Mouse (Mus musculus) retina, adult 2 months (tissue): ENCODE results near the gene Matn4.

Experiments
- DNase-seq: peaks from one replicate; pipeline ENCODE4 v3.0.0-alpha.2; 2012; ENCODE audit warnings: low read depth, low spot score

Gene Matn4

DNA sequence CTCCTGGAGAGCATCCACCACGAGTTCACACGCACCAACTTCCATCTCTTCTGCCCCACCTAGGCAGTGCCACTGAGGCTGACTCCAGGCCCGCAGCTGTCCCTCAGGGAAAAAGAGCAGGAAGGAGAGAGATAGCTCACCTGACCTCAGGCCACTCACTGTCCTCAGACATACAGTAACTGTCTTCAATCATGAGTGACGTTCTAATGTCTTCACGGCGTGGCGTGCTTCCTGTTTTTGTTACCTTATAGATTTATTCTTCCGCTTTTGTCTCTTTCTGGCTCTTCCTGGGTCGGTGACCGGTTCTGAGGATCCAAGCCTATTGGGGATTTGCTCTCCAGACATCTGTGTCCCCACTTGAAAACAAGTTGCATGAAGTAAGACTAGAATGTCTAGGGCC is 9.6 kb upstream of the Matn4 start:
- DNase-seq = no peak

DNA sequence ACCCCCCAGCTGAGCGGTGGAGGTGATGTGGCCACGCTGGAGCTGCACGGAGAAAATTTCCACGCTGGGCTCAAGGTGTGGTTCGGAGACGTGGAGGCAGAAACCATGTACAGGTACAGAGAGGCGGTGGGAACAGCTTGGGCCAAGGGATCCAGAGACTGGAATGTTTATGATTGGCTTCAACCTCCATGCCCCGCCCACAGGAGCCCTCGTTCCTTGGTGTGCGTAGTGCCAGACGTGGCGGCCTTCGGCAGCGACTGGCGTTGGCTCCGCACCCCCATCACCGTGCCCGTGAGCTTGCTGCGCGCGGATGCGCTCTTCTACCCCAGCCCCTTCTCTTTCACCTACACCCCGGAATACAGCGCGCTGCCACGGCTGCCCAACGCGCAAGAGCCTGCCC is 9.2 kb upstream of the Matn4 start:
- DNase-seq = no peak

DNA sequence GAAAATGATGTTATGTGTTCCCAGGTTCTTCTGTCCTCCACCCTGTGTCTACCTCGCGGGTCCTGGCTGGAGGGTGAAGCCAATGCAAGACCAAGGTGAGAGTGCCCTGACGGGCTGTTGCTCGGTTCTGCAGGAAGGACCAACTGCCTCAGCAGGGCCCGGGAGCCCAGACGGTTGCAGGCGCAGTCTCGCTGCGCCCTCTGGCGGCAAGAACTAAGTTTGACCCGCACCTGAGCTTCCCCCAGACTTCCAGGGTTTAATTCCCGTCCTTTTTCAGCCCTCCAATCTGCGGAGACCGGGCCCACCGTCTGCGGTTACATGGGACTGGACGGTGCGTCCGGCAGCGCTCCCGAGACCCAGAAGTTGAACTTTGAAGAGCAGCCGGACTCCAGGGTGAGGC is 2.7 kb upstream of the Matn4 start:
- DNase-seq = no peak

DNA sequence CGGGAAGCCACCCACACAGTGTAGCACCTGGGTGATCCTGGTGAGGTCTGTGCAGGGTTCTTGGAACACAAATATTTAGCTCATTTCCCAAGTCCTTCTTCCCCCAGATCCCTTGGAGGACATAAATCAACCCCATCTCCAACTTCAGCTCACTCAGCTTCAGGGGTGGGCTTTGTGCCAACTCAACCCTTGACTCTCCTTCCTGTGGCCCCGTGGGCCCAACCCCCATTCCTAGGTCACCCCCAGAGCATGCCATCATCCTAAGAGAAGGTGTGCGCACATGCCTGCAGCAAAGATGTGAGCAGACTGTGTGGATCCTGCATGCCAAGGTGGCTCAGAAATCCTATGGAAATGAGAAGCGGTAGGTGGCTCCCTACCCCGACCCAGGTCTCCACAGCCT is 559 bp upstream of the Matn4 start:
- no peak for DNase-seq

DNA sequence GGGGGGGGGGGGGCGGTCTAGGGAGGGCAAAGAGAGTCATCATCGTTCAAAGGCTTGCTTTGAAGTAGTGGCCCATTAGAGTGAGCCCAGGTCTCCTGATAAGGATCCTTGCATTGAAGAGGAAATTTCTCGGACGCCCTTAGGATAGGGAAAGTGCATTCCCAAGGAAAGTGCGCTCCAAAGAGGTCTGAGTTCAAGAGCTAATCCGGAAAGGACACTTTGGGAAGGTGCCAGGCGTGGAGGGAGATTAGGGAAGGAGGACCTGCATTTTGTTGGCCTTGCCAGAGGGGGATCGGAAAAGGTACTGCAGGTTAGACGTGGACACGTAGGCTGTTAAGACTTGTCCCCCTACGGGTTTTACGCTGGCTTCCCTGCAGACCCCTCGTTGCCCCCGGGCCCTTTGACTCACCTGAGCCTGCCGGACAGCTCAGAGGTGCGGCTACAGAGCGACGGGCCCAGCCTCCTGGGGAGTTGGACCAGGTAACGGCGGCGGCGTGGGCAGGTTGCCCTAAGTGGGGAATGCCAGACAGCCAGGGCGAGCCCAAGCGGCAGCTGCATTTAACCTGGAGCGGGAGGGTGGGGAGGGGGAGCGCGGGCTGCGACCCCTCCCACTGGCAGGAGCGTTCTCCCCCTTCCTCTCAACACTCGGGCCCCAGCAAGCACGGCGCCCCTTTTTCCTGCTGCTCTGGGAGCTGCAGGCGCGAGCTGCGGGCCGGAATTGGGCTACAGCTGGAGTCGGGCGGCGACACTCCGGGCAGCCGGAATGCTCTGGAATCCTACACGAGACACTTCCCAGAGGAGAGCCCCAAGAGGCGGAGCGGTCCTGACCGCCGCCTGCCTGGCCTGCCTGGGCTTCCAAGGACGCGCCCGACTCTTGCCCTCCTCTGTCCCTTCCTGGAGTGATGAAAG is 624 bp downstream of the Matn4 start:
- no peak for DNase-seq

DNA sequence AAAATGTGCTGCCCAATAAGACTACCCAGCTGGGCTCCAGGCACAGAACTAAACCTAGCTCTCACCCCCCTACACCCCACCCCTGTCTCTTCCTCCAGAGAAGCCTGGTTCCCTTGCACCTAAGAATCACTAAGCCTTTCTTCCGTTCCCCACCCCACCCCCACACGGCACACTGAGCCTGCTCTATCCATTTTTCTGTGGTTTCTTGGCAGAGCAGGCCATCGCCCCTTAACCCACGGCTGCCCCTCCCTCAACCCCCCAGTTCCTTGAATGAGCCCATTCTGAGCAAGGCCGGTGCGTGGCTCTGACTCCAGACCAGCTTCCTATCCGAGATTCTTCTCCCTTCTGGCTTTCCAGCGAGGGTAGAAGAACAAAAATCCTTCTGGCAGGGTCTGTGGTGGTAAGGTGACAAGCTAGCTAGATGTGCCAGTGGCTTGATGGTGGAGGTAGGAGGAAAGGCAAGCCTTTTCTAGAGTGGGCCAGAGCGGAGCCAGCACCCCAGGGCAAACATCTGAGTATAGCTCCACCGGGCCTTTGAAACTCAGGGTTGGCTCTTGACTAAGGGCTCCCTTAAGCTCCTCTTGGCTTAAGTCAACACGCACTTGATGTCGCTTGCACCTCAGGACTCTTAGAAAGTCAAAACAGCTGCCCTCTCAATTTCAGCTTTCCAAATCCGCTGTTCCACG is 1.4 kb downstream of the Matn4 start:
- DNase-seq = no peak

DNA sequence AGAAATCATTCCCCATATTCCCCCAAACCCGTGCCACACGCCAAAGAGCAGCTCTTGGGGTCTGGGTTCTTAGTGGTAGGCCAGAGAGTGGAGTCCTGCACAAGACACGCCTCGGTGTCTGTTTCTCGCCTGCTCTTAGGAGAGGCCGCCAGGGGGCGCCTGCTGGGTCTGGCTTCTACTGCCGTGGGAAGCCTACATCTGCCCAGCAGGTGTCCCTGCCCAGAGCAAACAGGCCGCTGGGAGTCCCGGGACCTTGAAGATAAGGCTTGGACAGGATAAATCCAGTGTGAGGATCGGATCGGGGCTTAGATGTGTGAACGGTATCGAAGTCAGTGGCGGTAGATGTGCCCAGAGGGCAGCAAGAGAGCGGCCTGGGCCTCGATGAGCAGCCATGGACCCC is 2.1 kb downstream of the Matn4 start, which contains the start of gene Rbpjl:
Rbpjl (plus strand) TSS at position 236 of the 400 bp plus-strand sequence.
- peak; percentile 66 for DNase-seq

DNA sequence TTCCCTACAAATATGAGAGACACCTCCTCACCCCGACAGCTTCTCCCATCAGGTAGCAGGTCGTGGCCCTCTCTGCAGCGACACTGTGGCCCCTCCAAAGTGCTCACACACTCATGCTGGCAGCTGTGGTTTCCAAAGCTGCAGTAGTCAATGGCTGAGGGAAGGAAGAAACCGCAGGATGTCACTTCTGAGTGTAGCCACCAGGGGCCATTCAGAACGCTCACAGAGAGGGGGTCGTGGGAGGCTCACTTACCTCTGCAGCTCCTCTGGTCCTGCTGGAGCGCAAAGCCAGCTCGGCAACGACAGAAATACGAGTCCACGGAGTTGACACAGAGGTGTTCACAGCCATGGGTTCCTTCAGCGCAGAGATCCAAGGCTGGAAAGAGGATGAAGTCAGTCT is 8.0 kb downstream of the Matn4 start:
- no peak for DNase-seq

DNA sequence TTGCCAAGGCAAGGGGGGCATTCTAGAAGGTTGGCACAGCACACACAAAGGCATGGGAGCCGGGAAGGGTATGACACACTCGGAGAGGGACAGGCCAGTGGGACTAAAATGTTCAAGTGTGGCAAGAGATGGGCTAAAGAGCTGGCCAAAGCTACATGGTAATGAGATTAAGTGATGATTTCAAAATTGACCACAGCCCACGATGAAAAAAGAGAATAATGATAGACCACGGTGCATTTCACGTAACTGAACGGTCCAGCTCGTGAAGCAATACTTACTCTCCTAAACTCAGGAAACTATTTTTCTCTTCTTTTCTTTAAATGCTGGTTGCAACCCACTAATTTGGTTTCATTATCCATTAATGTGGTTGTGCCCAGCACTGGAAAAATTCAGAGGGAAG is 8.9 kb downstream of the Matn4 start:
- DNase-seq = no peak

DNA sequence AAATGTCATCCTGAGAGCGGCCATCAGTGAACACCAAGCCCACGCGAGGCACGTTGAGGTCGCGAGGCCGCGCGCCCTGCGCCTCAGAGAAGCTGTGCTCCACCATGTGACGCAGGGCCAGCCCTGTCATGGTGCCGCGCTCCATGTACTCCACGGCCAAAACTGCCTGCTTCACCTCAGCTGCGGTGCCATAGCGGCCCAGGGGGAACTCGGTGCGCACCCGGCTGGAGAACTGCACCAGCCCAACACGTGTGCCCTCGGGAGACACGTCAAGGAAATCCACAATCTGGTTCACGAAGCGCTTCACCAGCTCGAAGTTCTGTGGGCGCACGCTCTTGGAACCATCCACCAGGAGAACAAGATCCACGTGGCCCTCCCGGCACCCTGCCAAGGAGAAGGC is 11.8 kb downstream of the Matn4 start:
- no peak for DNase-seq

DNA sequence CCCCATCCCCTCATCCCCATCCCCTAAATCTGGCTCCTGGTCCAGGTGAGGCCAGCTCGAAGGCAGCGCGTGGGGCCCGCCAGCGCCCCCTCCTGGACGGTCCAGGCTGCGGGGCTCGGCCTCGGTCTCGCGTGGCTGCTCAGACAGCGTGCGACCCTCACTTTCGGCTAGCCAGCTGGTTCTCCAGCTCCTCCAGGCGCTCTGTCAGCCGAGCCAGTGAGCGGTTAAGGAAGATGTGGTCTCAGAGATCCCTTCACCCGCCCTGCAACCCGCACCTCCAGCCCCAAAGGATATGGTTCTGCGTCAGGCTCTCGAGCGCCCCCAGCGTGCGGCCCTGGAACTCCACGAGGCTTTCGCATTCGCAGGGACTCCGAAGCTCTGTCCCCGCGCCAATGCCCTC is 15.5 kb downstream of the Matn4 start:
- DNase-seq = peak; percentile 33

DNA sequence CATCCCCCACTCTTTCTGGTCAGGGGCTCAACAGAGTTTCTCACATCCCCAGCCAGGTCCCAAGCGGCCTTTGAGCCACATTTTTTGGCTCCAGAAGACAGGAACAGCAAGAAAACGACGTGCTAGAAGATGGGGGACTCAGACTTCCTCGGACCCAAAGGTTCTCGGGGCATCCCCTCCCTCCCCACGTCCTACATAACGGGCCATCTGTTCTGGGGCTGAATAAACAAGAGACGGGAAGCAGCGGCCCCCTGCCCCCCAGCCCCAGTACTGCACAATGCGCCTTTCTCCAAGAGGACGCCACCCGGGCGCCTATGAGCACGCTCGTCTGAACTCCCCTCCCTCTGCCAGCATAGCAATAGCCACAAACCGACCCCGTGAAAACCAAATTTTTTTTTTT is 15.9 kb downstream of the Matn4 start, which contains the start of gene Slpi:
Slpi (minus strand) TSS at position 76 of the 400 bp plus-strand sequence.
- DNase-seq = no peak

DNA sequence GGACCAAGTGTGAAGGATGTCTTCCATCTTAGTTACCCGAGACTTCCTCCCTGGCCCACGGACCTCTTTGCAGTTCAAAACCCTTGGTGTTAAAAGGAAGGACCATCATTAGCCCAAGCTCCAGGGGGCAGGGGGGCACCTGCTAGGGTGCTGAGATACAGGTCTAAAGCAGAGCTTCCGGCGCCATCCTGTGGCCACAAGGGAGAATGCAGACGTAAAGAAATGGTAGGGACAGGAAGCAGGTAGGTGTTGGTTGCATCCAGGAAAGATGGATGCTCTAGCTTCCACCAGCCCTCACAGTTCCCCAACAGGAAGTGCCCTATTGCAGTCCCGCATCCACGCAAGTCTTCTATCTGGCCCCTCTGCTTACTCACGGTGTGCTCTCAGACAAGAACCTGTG is 18.0 kb downstream of the Matn4 start:
- no peak for DNase-seq

DNA sequence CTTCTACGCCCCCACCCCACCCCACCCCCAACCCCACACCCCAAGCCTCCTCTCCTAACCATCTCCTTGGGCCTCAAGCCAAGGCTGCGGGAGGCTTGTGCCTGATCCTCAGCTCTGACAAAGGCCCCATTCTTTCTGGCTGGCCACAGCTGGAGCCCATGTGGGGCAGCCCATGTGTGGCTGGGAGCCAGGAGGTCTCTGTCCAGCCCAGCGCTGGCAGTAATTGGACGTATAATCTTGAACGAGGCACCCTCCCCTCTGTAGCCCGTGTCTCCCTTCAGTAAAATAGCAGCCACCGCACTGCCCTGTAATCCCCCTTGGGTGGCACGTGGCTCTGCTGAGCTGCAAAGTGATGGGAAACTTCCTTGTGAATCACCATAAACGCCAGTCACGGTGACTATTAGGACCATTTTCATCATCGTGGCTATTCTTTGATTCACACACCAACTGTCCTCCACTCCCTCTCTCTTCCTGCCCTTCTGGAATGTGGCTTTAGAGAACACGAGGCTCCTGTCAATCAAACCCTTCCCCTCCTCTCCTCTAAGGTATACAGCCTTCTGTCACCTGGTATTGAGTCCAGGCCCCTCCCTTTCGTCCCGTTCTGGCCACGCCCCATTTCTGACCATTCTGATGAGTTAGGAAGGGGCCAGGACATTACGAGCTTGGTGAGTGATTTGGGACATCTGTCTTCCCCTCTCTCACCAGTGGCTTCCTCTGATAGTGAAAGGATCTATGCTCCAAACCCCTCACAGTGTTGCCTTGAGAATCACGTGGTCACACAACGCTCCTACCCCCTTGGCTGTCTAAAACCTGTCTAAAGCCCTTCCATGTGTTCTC is 18.8 kb downstream of the Matn4 start:
- no peak for DNase-seq

DNA sequence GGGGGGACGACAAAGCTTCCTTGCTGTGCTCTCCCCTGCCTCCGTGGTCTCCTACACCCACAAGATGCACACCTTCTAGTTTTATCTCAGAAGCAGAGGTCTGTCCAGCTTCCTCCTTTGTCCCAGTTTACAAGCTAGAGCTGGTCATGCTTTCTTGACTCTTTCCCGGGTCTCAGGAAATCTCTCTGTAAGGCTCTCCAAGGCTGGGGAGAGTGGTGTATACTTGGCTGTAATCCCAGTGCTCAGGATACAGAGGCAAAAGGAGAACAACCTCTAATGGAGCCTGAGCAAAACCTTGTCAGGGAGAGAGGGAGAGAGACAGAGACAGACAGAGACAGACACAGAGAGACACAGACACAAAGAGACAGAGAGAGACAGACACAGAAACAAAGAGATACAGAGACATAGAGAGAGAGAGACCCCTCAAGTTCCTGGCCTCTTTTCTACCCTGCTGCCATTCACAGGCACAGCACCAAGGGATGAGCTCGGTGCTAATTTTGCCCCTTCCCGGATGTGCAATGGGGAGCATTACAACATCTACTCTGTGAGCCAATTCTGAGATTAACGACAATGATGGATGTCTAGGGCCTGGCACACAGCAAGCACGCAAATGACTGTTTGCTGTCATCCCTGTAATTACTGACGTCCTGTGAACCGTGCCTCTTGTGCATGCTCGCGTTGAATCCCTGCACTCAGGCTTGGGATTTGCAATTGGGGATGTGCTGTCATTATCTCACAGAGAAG is 21.1 kb downstream of the Matn4 start:
- DNase-seq = no peak

DNA sequence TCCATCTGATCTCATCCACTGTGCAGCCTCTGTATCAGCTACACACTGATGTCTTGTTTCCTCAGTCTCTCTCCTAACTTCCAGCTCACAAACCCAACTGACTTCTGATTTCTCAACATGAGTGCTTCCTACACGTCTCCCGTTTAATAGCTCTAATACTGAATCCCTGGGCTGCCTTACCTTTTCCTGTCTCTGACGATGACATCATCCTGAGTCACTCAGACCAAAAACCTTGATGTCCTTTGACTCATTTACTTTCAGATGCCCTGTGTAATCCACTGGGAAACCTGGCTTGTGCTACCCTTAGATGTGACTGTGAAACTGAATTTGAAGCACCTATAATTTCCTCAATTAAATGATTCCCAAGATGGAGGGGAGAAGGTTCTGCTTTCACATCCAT is 22.0 kb downstream of the Matn4 start:
- no peak for DNase-seq

DNA sequence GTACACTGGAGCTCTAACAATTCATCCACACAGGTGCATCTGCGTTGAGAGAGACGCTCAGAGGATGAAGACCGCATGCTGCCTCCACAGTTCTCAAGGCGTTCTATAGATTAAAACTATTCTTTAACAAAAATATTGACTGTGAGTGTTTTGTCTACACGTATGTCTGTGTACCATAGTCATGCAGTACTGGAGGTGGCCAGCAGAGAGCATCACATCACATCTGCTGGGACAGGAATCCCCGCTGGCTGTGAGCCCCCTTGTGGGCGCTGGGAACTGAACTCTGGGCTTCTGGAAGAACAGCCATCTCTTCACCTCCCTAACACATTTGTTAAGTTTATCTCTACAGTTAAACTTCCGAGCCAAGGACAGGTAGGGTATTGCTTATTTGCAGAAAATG is 23.2 kb downstream of the Matn4 start:
- DNase-seq = no peak

DNA sequence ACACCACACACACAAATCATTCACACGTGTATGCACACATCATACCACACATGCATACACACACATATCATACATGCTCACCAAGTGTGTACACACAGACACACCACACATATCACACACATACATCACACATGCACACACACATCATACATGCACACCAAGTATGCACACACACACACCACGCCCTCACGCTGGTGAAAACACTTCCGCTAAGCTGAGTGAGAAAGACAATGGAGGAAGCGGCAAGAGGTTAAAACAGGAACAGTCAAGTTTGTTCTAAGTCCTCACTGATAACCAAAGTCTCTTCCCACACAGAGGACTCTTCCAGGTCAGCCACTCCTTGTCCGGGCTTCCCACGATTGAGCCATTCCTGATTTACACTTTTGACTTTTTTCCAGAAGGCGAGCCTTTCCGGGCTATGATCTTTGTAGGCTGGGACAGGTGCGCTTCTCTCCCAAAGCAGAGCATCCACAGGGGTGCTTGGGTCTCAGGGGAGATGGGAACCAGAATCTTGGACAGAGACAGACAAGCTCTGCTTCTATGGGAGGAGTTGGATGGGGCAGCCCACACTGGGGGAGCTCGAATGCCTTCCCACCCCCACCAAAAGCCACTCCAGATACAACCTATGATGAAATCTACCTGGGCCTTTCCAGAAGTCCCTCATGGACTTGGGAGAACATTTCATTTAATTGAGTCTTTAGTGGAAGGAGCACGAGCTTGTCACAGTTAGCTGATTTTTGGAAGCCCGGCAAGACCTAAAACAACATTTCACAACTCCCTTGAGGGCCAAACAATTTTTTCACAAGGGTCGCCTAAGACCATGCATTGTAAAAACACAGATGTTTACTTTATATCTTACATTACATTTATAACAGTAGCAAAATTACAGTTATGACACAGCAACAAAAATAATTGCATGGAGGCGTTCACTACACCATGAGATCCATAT is 27.2 kb downstream of the Matn4 start:
- no peak for DNase-seq

DNA sequence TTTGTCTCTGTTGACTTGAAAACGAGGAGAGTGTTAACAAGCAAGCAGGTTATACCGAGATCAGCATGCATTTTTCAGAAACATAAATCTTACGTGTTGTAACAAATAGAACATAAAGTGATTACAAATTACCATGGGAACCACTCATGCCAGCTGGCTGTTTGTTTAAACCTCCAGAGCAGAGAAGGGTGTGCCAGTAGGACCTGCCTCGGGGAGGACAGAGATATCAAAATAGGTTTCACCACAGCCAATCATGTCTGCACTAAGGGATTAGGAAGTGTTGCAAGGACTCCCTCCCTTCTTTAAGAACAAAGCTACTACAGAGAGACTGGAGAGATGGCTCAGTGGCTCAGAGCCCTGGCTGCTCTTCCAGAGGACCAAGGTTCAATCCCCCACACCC is 31.8 kb downstream of the Matn4 start:
- no peak for DNase-seq

DNA sequence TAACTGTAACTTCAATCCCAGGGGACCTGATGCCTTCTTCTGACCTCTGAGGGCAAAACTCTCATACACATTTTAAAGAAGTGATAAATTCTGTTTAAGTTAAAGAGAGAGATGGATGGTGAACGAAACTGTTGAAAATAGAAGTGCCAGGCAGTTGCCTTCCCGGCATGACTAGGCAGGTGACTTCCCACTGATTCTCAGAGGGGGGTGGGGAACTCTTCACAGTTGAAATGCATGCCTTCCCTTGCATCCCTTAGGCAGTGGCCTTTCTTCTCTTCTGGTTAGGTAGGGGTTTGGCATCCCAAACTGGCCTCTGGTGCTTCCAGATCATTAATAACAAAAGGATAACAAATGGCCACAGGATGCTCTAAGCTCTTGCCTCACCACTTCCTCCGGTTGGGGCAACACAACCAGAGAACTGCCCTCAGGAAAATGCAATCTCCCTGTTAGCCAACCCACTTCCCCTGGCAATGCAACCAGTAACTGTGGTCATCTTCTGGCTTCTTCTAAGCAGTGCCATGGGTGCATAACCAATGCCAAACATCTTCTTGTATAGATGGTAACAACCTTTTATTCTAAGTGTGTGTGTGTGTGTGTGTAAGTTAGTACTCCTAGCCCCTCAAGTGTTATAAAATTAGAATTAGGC is 32.4 kb downstream of the Matn4 start:
- DNase-seq = no peak
